Mouse (Mus musculus) neural tube, embryonic 10.5 days (tissue): ENCODE data around the gene Kcnc4.

Source experiments
- DNase-seq: peaks from one replicate; pipeline ENCODE4 v3.0.0-alpha.2; 2017; ENCODE audit warnings: low spot score; ENCODE audit errors: extremely low spot score

Gene Kcnc4

GRCm38 (mm10) chr3:107458528-107459195 lies 690 bp downstream of the Kcnc4 start:
- DNase-seq, result peak; percentile 66

- no peak for DNase-seq
These were observed 1.2 kb downstream of the Kcnc4 start for GRCm38 (mm10) chr3:107458104-107458503.

- DNase-seq, result no peak
These were observed 5.1 kb downstream of the Kcnc4 start for GRCm38 (mm10) chr3:107454280-107454679.

GRCm38 (mm10) chr3:107446822-107447221 lies 12.5 kb downstream of the Kcnc4 start:
- DNase-seq, result no peak

- no peak for DNase-seq
These were observed 15.5 kb downstream of the Kcnc4 start for GRCm38 (mm10) chr3:107443866-107444265.

DNA sequence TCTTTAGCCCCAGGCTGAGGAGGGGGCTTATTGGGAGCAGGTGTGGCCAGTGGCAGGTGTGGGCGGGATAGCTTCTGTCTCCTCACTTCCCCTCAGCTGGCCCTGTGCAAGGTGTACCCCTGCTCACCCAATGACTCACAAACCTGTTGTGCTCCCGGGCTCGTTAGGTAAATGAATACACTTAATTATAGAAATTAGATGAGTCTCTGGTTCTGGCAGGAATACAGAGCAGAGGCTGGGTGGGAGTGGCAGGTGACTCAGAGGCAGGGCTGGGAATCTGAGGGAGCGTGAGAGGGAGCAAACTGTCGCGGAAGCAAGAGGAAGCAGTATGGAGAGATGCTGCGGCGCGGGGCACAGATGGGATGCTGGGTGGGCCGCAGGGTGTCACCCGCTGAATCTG lies 17.2 kb downstream of the Kcnc4 start:
- DNase-seq, result no peak

- no peak for DNase-seq
These were observed 18.0 kb downstream of the Kcnc4 start for GRCm38 (mm10) chr3:107441306-107441705.

- DNase-seq, result no peak
These were observed 20.1 kb downstream of the Kcnc4 start for GRCm38 (mm10) chr3:107439280-107439679.

- no peak for DNase-seq
These were observed 21.7 kb downstream of the Kcnc4 start for GRCm38 (mm10) chr3:107437666-107438065.

DNA sequence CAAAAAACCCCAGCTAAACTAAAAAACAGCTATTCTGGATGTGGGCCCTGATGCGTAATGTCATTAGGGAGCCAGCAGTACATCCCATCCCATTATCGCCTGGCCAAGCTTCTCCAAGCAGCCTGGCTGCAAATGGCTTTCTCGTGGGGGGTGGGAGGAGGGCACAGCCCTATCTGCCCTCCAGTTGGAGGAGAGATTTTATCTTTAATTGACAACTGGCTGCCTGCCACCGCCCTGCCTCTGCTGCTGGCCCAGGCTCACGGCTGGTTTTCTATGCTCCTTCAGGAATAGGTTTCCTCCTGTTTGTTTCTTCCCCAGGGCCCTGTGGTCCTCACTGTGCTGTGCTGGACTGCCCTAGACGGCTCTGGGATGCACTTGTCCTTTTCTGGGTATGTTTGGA lies 22.9 kb downstream of the Kcnc4 start:
- DNase-seq, result no peak

GRCm38 (mm10) chr3:107433614-107434013 lies 25.7 kb downstream of the Kcnc4 start:
- no peak for DNase-seq

DNA sequence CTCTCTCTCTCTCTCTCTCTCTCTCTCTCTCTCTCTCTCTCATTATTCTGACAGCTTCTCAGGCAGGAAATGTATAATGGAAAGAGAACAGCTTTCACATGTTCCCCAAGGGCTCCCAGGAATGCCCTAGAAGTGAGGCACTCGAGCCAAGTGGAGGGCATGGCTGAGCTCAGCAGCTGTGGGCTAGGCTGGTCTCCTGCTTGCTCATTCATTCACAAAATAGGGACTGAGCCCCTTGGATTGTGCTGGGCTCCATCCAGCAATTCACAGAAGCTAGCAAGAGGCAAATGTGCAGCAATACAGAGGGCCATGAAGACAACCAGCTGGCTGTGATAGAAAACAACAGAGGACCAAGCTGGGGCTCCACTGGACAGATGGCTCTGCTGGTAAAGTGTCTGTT lies 28.1 kb downstream of the Kcnc4 start:
- no peak for DNase-seq

- no peak for DNase-seq
These were observed 34.9 kb downstream of the Kcnc4 start for GRCm38 (mm10) chr3:107424258-107425041.

- peak; percentile 34 for DNase-seq
These were observed 39.2 kb downstream of the Kcnc4 start for GRCm38 (mm10) chr3:107420156-107420555.

DNA sequence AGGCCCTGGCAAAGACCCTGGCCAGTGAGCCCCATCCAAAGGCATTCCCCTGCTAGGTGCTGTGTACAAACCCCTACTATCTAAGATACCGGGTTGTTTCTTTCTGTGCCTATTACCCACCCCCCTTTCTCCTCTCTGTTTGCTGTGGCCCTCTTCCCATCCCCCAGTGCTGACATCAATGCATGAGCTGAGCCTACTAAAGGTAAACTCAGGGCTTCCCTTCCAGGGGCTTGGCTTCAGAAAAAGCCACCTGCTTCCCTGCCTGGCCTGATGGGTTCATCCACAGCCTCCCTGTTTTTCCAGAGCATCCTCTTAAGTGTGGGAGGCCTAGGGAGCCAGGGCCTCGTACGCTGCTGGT lies 42.1 kb downstream of the Kcnc4 start:
- no peak for DNase-seq

DNA sequence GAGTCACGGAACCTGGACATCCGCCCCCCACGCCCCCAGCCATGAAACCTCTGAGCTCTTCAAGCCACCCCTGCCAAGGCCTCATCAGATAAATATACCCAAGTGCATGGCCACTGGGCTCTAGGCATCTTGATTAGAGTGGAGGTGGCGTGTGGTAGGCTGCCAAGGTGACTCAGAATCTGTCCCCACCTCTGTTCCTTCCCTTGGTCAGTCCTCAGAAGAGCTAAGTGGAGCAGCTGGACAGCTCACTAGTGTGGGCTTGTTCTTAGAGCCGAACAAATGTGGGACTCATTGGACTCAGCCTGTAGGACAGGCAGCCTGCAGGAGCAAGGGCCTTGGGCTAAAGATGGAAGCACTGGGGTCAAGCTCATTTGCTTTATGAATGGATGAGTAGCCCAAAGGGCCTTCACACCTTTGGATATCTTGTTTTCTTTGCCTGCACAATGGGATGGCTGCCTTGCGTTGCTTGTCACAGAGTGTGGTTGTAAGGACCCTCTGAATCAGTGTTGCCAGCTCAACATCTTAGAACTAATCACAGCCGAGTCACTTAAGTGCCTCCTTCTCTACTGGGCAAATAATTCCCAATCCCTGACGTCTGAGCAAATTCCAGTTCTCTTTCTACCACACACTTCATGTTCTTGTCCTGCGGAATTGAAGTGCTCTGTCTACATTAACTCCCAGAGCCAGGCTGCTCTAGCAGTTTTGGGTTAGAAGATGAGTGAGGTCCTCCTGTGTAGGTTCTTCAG lies 42.6 kb downstream of the Kcnc4 start:
- no peak for DNase-seq

- no peak for DNase-seq
These were observed 46.3 kb downstream of the Kcnc4 start for GRCm38 (mm10) chr3:107413093-107413492.

DNA sequence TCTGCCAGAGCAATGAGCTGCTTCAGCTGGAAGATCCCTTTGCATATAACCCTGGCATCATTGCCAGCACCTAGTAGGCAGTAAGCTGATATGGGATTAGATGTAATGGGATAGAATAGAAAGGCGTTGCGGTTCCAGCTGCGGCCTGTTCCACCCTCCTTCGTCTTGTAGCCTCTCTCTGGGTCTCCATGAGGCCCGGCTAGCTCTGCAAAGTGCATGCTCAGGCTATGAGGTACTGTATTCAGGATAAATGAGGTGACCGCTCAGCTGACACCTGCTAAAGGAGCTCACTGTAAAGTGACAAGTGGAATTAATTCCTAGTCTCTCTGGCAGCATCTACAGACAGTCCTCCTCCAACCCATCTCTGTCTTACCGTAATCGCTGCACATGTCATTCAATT lies 46.8 kb downstream of the Kcnc4 start:
- DNase-seq, result no peak

DNA sequence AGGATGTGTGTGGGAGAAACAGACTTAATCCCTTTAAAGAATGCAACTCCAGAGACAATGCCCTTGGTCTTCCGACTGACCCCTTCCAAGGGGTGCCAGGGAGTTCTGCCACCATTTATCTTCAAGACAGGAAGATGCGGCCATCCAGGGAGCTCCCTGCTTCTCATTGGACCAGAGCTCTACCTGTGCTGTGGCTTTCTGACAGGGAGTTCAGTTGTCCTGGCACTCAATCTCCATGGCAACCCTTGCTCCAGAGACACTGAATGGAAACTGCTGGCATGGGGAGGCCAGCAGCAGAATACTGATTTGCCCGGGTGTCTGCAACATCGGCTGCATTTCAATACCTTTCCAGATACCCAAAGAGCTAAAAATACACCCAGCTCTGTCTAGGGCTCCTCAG lies 47.7 kb downstream of the Kcnc4 start:
- no peak for DNase-seq

DNA sequence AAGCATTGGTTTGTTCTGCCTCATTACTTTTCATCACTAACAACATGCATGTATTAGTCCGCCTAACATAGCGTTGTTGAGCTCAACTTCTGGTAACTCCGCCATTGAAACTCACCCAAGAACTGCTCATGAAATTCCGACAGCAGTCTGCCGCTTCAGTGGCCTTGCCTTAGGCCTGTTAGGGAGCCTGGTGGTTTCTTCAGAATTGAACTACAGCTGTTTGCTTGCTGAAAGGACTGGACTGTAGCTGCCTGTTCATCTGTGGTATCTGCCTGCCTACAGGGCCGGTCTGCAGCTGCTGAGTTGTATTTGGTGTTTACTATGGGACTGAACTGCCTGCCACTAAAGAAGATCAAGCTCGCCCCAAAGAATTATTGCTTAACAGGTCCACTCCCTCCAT lies 58.0 kb downstream of the Kcnc4 start:
- DNase-seq, result no peak

DNA sequence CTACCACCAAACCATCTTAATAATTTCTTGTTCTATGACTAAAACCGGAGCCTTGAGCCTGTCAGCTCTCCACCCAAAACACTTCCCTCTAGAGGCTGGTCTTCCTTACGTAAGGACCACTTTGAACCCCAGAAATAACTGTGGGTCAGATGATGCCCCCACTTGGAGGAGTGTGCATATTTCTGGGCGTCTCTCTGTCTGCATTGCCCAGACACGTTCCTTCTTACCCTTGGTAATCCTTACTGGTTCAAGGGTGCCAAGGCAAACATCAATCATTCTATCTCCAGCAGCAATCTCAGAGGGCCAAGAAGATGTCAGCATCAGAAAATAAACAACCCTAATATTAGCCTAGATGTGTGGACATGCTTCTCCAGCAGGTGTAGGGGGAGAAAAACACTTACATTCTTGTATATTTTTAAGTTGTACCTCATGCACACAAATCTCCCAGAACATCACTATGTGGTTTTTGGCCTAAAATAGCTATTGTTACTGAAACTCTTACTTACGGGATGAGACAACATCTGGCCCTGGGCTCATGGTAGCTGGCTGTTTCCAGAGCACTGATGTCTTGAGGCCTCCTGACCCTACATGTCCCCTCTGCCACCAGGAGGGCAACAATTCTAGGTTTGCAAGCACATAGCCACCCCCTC lies 59.2 kb downstream of the Kcnc4 start:
- no peak for DNase-seq

- no peak for DNase-seq
These were observed 68.2 kb downstream of the Kcnc4 start for GRCm38 (mm10) chr3:107391198-107391597.
